1 mouse cellular context compared by ENCODE assay signal in the genomic region with DNA sequence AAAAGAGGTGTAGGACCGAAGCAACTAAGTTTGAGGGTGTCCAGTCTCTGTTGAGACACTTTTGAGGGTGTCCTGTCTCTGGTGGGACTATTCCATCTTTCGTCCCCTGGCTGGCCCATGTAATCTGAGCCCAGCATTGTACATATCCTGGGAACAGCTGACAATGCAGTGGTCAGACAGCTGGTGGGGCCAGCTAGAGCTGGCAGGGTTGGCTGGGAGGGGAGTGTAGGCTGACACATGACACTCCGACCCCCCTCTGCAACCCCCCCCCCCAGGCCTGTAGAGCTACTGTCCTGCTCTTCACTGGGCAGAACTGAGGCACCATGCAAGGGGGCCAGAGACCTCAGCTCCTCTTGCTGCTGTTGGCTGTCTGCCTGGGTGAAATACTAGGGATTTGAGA.
A peak's percentile ranks its signal among the peaks of the same experiment; 100 is the strongest.
TF ChIP-seq lines count a peak whose summit lies in the region.

No protein-coding gene starts in this region.

TF ChIP-seq in myocyte, 11 proteins besides CTCF, POLR2A, EP300 and RAD21:
- TF ChIP-seq MYOD1 (IDR thresholded peaks at IDR 0.05; ENCODE audit: control insufficient read depth in 1 of 3, insufficient read length in 2 of 3, low read depth in 2 of 3) (peak; percentile 98 to 99 (median 99)), E2F4 (IDR thresholded peaks at IDR 0.05; ENCODE audit: insufficient read depth) (no peak), CEBPB (IDR thresholded peaks at IDR 0.05; ENCODE audit: insufficient read depth, poor library complexity, severe bottlenecking) (no peak), REST (IDR thresholded peaks at IDR 0.05; ENCODE audit: insufficient read depth, insufficient read length) (no peak), TCF3 (IDR thresholded peaks at IDR 0.05; ENCODE audit: insufficient read length, low read depth) (peak; percentile 99), MYOG (IDR thresholded peaks at IDR 0.05; ENCODE audit: control insufficient read depth in 1 of 3, insufficient read depth in 1 of 3, insufficient read length in 2 of 3, low read depth in 2 of 3) (peak; percentile 99 to 100 (median 99)), POLR2AphosphoS2 (IDR thresholded peaks at IDR 0.05; ENCODE audit: insufficient read length, low read depth) (no peak), SRF (IDR thresholded peaks at IDR 0.05; ENCODE audit: control insufficient read depth, insufficient read length, low read depth) (no peak), MAX (IDR thresholded peaks at IDR 0.05; ENCODE audit: low read depth) (no peak), TCF12 (IDR thresholded peaks at IDR 0.05; ENCODE audit: insufficient read depth, poor library complexity, severe bottlenecking) (peak; percentile 100), USF1 (IDR thresholded peaks at IDR 0.05; ENCODE audit: low read depth) (no peak)
